Mouse (Mus musculus) lung, embryonic 14.5 days (tissue): ENCODE measurements at regions not wholly inside any gene's neighbourhood (a gene's known extent, or its start where the extent isn't known, plus 50 kb on each side); places are given as distances from the start of the nearest gene placed in this dataset.
A peak's percentile ranks its signal among the peaks of the same experiment; 100 is the strongest.

ENCODE experiments used
- ATAC-seq: fragments of 200-750 bp; cut with Nextera tagmentation; 2 replicates; pipeline ENCODE4 v1.8.0; 2017; ENCODE audit warnings: mild to moderate bottlenecking, moderate TSS enrichment, moderate library complexity; ENCODE audit not compliant: insufficient read depth
- DNase-seq: peaks from one replicate; pipeline ENCODE4 v3.0.0-alpha.2; 2015
- H3K27ac ChIP-seq: fragments of 300-500 bp; sonication (generic); 2 replicates; pipeline ENCODE4 v1.5.1; 2014; ENCODE audit warnings: low read depth, mild to moderate bottlenecking, moderate library complexity
- H3K27me3 ChIP-seq: fragments of 300-500 bp; sonication (generic); 2 replicates; pipeline ENCODE4 v1.6.1; 2014; ENCODE audit warnings: low read length, control low read depth; ENCODE audit not compliant: insufficient read depth
- H3K36me3 ChIP-seq: fragments of 300-500 bp; sonication (generic); 2 replicates; pipeline ENCODE4 v1.6.1; 2014; ENCODE audit warnings: control low read depth; ENCODE audit not compliant: insufficient read depth
- H3K4me1 ChIP-seq: fragments of 300-500 bp; sonication (generic); 2 replicates; pipeline ENCODE4 v1.6.1; 2014; ENCODE audit warnings: antibody characterized with exemption, control low read depth; ENCODE audit not compliant: insufficient read depth
- H3K4me2 ChIP-seq: fragments of 300-500 bp; sonication (generic); 2 replicates; pipeline ENCODE4 v1.6.1; 2014; ENCODE audit warnings: mild to moderate bottlenecking
- H3K4me3 ChIP-seq: fragments of 300-500 bp; sonication (generic); 2 replicates; pipeline ENCODE4 v1.5.1; 2014; ENCODE audit warnings: low read depth, low read length
- H3K9ac ChIP-seq: fragments of 300-500 bp; sonication (generic); 2 replicates; pipeline ENCODE4 v1.6.1; 2014
- H3K9me3 ChIP-seq: fragments of 300-500 bp; sonication (generic); 2 replicates; pipeline ENCODE4 v1.6.1; 2016; ENCODE audit warnings: low read depth, low read length, control low read depth
- CTCF ChIP-seq: IDR thresholded peaks from 2 replicates; pipeline ENCODE4 v1.5.1; 2016; ENCODE audit warnings: antibody characterized with exemption, low read depth
- WGBS: fragments of 180-500 bp; shearing (Covaris S2); extraction: QIAGEN DNeasy Blood & Tissue Kit; methylation state at CpG from one replicate; pipeline ENCODE4 v1.1.7; 2014; 5-methylcytosine and 5-hydroxymethylcytosine counted together

DNA sequence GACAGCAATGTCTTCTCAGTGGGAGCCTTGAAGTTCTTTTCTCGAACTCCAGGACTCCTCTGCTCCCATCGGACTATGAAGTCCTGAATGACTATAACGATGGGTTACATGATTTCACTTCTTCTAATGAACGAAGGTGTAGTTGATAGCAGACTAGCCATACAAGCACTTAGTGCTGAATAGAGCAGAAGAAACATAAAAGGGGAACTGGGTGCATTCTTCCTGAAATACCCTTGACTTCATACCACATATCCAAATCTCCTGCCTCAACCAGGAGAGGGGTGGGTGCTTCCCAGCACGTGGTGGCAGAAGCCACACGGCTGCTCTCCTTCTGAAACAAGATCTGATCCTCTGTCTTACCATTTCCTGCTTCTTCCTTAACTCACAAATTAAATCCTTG is 407.4 kb downstream of the Atp23 start:
- no peak overlapping the region for H3K9ac ChIP-seq
- no peak overlapping the region for H3K4me3 ChIP-seq
- H3K36me3 ChIP-seq = no peaks in the 10 kb centered on the region
- ATAC-seq (no peak), DNase-seq (no peak)
- H3K4me1 ChIP-seq = no peaks in the 10 kb centered on the region
- no peak overlapping the region for H3K27ac ChIP-seq
- 80% methylated on average over 6 of the region's 6 CpGs for WGBS
- H3K27me3 ChIP-seq = no peaks in the 10 kb centered on the region
- H3K4me2 ChIP-seq = no peak overlapping the region
- H3K9me3 ChIP-seq = no peaks in the 10 kb centered on the region
- TF ChIP-seq CTCF = no peak

DNA sequence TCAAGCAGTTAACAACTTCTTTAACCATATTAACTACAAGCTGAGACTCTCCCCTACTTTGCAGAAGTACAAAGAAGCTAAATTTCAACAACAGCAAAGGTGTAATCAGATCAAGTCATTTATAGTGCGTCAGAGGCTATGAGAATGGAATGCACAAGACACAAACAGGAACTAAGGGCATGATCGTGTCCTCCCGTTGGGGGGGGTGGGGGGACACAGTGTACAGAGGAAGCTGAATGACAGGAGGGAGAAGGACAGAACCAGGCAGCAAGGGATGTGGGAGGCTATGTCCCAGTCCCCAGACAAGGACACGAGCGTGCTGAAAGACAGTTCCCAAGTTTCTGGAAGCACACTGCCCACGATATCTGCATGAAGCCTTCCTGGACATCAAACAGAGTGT is 408.9 kb downstream of the Atp23 start:
- TF ChIP-seq CTCF = no peak
- Histone ChIP-seq H3K36me3 (no peaks in the 10 kb centered on the region), H3K9ac (no peak overlapping the region), H3K4me3 (no peak overlapping the region), H3K9me3 (no peaks in the 10 kb centered on the region), H3K27me3 (no peaks in the 10 kb centered on the region), H3K4me2 (no peak overlapping the region), H3K27ac (no peak overlapping the region), H3K4me1 (no peaks in the 10 kb centered on the region)
- 59% methylated on average over 6 of the region's 6 CpGs for WGBS
- DNase-seq = no peak
- no peak for ATAC-seq

DNA sequence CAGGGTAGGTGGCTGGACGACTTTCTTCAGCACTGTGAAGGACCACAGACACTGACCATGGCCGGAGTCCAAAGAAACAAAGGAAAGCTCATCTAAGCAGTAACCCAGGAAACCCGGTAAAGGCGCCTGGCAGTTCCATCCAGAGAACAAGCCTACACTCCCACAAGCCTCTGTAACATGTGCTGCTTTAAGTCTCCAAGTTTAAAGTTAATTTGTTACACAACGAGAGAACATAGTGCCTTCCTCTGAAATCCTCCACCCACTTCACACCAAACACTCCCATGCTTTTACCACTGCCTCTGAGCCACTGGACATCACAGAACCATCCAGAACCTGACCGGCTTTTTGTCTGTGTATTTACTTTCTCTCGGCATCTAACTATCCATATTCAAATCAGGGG is 416.0 kb downstream of the Atp23 start:
- 78% methylated on average over 7 of the region's 7 CpGs for WGBS
- no peak overlapping the region for H3K4me3 ChIP-seq
- ATAC-seq (no peak), DNase-seq (no peak)
- H3K27ac ChIP-seq = no peak overlapping the region
- H3K27me3 ChIP-seq = no peaks in the 10 kb centered on the region
- H3K9ac ChIP-seq = no peak overlapping the region
- no peaks in the 10 kb centered on the region for H3K4me1 ChIP-seq
- H3K4me2 ChIP-seq = no peak overlapping the region
- TF ChIP-seq CTCF = no peak
- no peaks in the 10 kb centered on the region for H3K36me3 ChIP-seq
- H3K9me3 ChIP-seq = no peaks in the 10 kb centered on the region

DNA sequence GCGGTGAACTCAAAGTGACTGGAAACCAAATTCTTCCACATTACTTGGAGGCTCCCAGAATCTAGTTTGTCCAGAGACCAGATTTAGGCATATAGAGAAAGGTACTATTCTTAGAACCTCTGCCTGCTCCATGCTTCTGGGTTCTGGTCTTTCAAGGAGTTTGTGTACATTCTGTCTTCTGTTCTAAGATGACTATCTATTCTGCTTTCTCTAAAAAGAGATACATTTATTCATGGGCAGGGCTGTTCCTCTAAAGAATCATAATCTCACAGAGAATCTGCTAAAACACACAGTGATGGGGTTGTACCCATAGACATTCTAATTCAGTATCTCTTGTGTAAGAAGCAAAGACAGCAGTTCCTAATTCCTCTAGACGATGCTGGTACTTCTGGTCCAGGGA is 417.7 kb downstream of the Atp23 start:
- no peak overlapping the region for H3K27ac ChIP-seq
- H3K27me3 ChIP-seq = no peaks in the 10 kb centered on the region
- DNase-seq = no peak
- no peak overlapping the region for H3K4me3 ChIP-seq
- 76% methylated on average over 2 of the region's 2 CpGs for WGBS
- no peaks in the 10 kb centered on the region for H3K9me3 ChIP-seq
- no peaks in the 10 kb centered on the region for H3K4me1 ChIP-seq
- no peaks in the 10 kb centered on the region for H3K36me3 ChIP-seq
- ATAC-seq = no peak
- H3K9ac ChIP-seq = no peak overlapping the region
- TF ChIP-seq CTCF = no peak
- H3K4me2 ChIP-seq = no peak overlapping the region

DNA sequence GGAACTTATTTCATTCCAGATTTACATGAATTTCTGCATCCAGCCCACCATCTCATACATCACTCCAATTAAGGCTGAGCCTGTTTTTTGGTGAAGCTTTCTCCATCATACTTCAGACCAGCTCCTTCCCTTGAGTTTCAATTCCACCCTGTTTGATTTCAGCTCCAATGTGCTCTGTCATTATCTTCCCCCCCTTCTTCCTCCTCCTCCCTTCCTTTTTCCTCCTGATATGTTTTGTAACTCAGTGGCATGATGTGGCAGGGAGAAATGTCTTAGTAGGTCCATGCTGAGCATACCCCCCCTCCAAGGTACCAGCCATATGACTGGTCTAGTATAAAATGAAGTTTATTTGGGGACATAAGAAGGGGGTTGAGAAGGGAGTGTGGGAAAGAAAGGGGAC is 420.8 kb downstream of the Atp23 start:
- no peak overlapping the region for H3K9ac ChIP-seq
- no peak overlapping the region for H3K4me3 ChIP-seq
- DNase-seq (no peak), ATAC-seq (no peak)
- no peak overlapping the region for H3K4me2 ChIP-seq
- no peaks in the 10 kb centered on the region for H3K4me1 ChIP-seq
- no peak for TF ChIP-seq CTCF
- no peaks in the 10 kb centered on the region for H3K36me3 ChIP-seq
- no peaks in the 10 kb centered on the region for H3K27me3 ChIP-seq
- H3K9me3 ChIP-seq = no peaks in the 10 kb centered on the region
- no peak overlapping the region for H3K27ac ChIP-seq

- Histone ChIP-seq H3K4me1 (no peaks in the 10 kb centered on the region), H3K4me3 (no peak overlapping the region), H3K4me2 (no peak overlapping the region), H3K27ac (no peak overlapping the region), H3K9ac (no peak overlapping the region), H3K36me3 (no peaks in the 10 kb centered on the region), H3K27me3 (no peaks in the 10 kb centered on the region), H3K9me3 (no peaks in the 10 kb centered on the region)
- TF ChIP-seq CTCF = no peak
- DNase-seq (no peak), ATAC-seq (no peak)
- WGBS = 38% methylated on average over 2 of the region's 2 CpGs
Measured at GRCm38 (mm10) chr10:126479743-126480142, 421.4 kb downstream of the Atp23 start.

- Histone ChIP-seq H3K4me2 (no peak overlapping the region), H3K4me3 (no peak overlapping the region), H3K36me3 (no peaks in the 10 kb centered on the region), H3K4me1 (no peaks in the 10 kb centered on the region), H3K27ac (no peak overlapping the region), H3K9me3 (no peaks in the 10 kb centered on the region), H3K27me3 (no peaks in the 10 kb centered on the region), H3K9ac (no peak overlapping the region)
- WGBS = 49% methylated on average over 6 of the region's 6 CpGs
- no peak for TF ChIP-seq CTCF
- DNase-seq = no peak
- ATAC-seq = no peak
Measured at GRCm38 (mm10) chr10:126473050-126473719, 428.0 kb downstream of the Atp23 start.

- Histone ChIP-seq H3K9me3 (no peaks in the 10 kb centered on the region), H3K9ac (no peak overlapping the region), H3K27me3 (no peaks in the 10 kb centered on the region), H3K36me3 (no peaks in the 10 kb centered on the region), H3K27ac (no peak overlapping the region), H3K4me2 (no peak overlapping the region), H3K4me3 (no peak overlapping the region), H3K4me1 (no peaks in the 10 kb centered on the region)
- TF ChIP-seq CTCF = no peak
- WGBS = 40% methylated on average over 4 of the region's 4 CpGs
- DNase-seq (peak; percentile 6), ATAC-seq (peak; percentile 35; the same call in 1 of the 2 replicates)
Measured at GRCm38 (mm10) chr10:126470838-126471491, 430.2 kb downstream of the Atp23 start.
